Mouse (Mus musculus) right cerebral cortex, adult 2 months (tissue): Measurements from ENCODE around the gene Dbx2.

Experiments
- DNase-seq, 2 experiments: peaks; one replicate each; pipeline ENCODE4 v3.0.0; 2021 to 2022; ENCODE audit warnings: low spot score in 2 of 2

The Dbx2 gene

DNA sequence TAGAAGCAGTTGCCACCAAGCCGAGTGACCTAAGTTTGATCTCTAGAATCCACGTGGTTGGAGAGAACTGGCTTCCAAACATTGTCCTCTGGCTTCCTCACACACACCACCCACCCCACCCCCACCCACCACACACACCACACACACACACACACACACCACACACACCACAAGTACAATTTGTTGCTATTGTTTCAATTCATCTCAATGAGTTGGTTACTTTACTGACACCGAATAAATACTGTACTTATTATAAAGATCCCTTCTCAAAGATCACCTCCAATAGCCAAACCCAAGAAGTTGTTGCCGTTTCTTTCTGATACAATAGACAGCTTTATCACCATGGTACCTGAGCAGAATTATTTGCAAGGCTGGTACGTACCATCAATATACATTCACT, at the start of gene Dbx2:
Gene Dbx2, minus strand, starts transcription at position 101 of the 400 bp plus-strand sequence.
- no peak for DNase-seq

DNA sequence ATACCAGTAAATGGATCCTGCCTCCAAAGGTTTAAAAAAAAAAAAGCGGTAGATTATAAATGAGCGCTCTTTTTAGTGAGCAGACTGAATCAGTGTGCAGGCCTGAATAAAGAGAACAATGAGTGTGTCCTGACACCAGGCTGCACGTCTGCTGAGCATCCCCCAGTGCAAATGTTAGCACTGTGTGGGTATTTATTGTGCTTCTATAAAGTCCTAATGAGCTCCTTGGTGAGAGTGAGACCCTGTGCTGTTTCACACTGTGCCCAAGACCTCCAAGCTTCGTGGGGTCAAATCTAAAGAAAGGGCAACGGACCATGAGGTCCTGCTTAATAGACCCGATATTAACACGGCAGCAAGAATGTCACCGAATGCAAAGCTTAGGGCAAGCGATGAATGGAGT, 46.4 kb upstream of the Dbx2 start:
- no peak for DNase-seq

DNA sequence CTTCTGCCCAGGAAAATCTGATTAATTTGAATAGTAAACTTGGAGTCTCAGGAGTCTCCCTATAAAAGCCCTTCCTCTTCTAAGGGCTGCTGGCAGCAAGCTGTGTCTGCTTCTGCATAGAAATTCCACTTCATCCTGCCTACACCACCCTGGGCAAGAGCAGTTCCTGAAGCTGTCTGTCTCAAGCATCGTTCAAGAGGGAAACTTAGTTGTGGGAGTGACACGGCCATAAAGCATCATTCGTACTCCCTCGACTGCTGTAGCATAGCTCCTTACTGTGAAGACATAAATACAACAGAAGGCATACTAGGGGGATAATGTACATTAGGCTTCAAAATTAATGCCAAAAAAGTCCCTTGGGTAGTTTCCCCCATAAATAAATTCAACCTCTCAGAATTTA, 45.8 kb upstream of the Dbx2 start:
- DNase-seq = no peak

DNA sequence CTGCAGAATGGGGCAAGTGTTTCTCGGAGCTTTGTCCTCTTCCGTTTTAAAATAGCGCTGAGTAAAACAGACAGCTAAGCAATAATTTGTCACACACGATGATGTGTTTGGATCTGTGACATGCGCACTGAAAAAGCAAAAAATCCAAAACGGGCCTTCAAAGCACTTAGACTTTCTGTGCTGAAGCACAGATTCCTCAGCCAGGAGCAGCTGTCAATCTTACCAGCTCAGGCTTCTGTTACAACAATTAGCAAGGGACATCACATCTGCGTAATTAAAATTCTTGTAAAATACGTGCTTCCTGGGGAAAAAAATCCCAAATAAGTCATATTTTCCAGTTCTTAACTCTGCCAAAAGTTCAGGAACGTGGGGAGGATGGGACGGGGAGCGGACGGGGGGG, 43.6 kb upstream of the Dbx2 start:
- DNase-seq = no peak

DNA sequence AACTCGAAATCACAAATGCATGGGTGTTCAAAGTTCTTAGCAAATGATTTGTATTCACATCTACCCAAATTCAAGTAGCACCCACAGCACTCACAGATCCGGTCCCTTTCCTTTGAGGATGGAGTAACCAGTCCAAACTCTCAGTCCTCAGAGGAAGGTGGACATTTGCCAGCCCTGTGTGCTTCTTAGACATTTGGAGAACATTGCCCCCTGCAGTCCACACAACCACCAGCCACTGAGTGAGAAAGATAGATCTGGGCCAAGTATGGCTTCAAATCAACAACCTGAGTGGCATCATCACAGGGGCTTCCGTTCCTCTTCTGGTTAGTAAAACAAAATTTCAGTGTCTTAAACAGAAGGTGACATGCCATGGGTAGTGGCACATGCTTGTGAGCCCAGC, 38.0 kb upstream of the Dbx2 start:
- peak; percentile 22 to 51 for DNase-seq

DNA sequence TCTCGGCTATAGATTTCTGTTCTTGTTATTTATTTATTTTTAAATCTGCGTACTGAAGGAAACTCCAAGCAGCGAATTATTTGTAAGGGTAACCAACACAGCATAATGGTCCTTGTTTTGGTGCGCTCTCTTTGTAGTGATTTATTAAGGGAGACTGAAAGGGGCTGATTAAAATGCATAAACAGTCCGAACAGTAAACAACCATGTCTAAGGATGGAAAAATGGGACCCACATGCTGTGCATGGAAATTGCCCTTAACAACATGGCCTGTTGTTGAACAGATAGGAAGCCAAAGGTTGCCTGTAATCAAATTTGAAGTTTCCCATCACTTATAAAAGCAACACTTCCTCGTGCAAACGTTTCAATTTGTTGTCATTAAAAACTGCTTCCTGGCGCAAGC, 35.8 kb upstream of the Dbx2 start:
- DNase-seq = no peak

DNA sequence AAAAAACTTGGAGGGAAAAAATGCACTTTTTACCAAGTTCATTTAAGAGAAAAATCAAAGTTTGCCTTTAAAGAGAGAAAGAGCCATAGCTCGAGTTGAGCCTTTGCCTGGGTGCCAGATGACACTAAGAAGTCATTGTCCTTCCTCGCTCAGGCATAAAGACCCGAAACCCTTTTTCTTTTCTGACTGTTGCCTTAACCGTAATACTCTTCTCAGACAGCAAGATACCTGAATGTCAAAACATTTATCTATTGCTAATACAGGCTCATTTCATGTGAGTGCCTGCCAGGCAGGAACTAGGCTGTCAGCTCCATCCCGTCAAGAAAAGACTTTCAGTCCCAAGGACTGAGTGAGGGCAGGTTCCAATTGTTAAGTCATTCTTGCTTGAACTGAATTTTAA, 35.4 kb upstream of the Dbx2 start:
- DNase-seq = no peak

DNA sequence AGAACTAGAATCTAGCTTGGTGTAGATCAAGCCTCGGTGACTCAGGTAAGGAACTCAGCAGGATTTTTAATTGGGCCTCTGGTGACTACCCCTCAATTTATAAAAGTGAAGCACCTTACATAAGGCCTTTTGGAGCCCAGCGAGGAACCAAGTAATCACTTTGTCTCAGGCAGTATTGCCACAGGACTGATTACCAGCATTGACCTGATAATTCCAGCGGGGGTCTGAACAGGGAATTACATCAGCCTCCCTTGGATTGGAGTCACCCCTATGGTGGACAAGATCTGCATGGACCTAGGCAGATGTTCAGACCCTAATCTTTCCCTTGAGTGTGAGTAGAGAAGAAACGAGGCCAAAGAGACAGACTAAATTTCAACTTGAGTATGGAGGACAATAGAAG, 26.9 kb upstream of the Dbx2 start:
- no peak for DNase-seq

DNA sequence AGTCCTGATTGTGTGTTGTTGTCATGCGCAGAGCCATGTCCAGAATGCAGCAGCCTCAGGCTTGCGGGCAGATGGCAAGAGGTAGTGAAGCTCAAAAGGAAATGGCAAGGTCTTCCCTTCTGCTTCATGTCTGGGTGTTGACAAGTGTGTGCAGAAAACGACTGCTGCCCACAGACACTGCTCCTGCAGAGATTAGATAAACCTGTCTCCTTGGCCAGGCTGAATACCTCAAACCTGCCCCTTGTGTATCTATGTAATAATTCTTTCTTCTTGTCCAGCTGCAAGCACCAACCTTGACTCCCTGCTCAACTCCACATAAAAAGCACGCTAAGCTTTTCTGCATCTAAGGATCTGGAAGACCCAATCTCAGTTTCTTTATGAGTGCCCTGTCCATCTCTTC, 19.9 kb upstream of the Dbx2 start:
- no peak for DNase-seq

DNA sequence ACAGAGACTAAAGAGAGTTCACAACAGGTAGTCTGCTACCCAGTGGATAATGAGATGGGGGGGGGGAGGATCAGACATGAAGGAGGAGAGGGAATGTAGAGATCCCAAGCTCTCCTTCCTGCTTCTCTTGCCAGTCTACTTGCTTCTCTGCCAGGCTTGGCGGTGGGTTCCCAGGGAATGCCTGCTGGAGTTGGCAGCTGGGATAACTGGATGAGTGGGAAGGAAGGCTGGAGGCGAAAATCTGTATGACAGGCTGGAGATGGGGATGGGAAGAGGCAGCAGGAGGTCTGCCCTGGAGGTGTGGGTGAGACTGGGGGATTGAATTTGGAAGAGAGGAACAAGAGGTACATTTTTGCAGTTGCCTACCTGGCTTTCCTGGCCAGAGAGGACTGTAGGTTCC, 19.4 kb upstream of the Dbx2 start:
- peak in 1 of 2 experiments; percentile 35 for DNase-seq

DNA sequence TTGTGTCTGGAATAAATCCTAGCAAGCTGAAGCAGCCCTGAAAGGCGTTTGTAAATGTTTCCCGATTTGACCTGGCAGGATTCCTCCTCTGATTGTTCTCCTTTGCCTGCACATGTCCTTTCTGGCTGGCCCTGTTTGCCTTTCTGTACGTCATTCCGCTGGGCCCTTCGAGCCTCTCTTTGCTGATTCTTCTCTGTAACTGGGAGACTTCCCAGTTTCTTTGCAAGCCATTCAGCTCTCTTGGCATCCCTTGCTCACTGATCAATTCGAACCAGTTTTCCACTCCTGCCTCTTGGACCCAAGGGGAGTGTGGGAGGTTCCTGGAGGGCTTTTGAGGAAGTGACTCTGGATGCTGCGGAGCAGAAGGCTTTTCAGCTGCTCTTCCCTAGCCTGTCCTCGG, 11.4 kb upstream of the Dbx2 start:
- peak; percentile 45 to 53 for DNase-seq

DNA sequence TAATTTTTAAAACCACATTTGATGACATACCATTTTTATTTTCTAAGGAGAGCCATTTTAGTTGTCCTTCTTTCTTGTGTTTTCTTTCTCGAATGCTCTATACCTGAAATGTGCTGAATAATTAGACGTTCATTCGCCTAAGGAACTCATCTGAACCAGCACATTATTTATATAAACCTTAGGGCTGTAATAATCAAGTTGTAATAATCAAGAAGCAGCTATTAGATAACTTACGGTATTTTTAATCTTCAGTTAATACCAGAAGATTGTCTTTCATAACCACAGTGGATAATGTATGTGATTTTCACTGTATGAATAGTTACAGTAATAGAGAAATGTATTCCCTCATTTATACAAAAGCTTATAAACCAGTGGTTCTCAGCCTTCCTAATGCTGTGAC, 9.2 kb upstream of the Dbx2 start:
- no peak for DNase-seq

DNA sequence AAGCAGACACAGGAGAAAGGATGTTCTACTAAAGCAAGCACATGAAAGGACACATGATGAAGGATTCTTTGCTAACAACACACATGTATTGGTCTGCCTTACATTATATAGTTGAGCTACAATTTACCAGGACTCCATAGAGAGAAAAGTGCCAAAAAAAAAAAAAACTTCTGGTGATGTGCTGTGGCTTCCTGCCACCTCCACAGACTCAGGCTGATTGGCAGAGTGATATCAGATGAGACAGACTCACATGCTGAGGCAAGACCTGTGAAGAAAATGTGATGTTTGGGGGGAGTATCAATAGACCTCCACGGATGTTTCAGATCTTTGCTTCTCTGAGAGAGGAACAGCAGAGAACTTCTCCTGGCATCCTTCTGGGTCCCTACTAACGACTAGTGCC, 6.0 kb upstream of the Dbx2 start:
- no peak for DNase-seq

DNA sequence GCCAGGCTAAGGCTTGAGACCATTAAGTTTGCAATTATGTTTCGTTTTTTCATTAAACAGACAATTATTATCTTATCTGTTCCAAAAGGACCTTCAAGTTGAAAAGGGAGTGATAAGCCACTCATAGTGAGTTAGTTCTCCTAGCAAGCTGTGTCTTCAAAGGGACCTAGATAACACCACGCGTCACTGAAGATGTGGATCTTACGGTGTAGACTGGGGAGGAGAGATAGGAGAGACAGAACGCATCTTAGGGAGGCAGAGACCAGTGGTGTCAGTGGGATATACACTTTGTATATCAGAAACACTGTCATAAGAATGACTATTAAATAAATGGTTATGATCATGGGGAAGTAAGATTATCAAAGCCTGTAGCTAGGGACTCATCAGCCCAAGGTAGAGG, 4.6 kb upstream of the Dbx2 start:
- no peak for DNase-seq

DNA sequence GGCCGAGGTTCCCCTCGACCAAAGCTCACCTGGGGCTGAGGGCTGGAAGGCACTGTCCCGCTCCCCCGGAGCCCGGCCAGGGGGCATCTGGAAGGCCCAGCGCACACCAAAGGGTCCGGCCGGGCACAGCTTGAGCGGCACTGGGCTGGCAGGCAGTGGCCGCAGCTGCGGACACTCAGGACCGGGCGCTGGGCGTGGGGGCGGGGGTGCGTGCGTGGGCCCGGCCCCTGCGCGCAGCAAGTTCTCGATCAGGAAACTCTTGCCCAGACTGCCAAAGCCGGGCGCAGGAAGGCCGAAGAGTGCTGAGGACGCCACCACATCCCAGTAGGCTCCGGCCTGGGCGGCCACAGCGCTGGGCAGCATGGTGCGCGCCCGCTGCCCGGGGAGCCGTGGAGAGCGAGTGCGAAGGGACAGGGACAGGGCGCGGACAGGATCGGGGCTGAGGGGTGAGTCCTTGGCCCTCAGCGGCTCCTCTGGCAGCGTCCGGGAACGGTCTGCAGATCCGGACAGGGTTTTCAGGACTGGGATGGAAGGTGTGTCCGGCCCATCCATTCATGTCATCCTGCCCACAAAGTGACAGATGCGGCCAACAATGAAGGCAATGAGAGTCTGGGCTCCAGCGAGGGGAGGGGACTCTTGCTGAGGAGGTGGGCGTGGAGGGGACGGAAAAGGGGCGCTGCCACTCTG, 1.4 kb downstream of the Dbx2 start:
- DNase-seq = no peak

DNA sequence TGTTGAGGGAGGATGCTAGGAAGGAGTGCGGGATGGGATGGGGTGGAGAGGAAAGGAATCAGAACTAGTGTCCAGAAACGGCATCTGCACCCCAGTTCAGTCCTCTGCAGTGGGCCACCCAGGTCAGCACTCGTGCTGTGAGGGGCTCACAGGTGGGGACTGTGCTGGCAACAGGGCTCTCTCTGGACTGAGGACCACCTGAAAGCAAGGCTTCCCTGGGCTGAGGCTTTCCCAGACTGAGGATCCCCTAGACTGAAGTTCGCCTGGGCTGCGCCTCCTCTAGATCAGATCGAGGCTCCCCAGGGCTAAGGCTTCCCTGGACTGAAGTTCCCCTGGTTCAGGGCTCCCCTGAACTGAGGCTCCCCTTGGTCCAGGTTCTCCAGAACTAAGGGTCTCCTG, 1.9 kb downstream of the Dbx2 start:
- DNase-seq = no peak

DNA sequence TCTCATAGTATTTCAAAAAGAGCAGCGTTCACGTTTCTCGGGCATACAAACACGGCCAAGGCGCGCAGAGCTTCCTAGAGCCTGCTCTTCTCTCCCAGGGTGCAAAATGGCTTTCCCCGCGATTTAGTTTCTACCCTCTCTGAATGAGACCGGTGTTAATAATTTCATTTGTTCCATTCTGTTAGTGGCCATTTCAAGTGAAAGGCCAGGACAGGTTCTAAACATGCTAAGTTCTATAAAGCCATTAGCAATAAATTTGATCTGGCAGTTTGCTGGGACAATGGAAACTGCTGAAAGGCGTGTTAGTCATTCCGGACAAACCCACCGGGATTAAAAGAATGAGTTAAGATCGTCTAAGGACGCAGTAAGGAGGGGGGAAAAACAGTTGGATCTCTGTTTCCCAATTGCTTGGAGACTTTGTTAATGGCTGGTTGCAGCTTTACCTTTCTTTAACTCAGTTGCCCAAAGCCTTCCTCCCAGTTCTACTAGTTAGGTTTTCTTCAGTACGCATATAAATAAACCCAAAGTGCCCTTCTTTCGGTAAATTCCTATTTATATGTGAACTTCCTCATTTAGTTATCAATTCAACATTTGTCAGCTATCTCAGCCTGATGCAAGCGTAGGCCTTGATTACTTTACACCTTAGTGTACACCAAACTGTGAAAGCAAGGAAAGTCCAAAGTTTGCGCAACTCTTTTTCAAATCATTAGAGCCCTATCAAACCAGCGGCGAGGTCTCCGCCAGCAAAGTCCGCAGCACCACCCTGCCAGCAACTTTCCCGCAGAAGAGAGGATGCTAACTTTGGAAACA, 2.7 kb downstream of the Dbx2 start:
- no peak for DNase-seq

DNA sequence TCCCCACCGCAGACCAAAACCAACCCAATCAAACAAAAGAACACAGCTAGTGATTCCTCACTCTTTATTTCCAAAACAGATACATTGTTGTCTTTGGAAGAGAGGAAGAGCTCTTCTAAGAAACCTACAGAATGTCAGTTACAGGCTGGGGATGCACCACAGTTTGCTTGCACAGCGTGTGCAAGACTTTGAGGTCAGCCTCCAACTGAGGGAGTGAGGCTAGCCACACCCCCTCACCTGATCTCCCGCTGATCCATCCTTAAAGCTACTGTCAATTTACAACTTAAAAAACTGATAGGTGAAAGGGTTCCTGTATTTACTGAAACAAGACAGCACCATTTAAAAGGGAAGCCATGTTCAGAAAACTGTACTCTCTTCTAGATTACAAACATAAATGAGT, 3.9 kb downstream of the Dbx2 start:
- no peak for DNase-seq

DNA sequence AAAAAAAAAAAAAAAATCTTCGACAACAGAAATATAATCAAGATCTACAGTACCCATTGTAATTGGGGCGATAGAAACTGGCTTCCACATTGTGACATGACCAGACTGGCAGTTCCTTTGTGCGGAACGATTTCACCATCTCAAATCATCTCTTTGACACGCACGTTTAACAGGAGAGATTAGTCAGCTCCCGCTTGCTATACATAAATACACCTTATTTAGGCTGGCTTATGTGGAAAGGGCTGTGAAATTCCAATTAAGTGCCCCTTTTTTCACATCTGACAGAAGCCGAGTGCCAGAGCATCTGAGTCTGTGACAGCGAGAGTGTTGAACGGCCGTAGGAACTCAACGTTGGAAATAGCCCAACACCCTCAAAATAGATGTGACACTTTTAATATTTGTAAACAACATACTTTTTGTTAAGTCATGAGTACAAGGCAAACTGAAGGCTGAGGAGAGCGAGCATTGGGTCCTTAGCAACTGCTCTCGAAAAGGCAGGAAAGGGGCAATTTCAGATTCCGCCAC, 12.2 kb downstream of the Dbx2 start:
- DNase-seq = no peak

DNA sequence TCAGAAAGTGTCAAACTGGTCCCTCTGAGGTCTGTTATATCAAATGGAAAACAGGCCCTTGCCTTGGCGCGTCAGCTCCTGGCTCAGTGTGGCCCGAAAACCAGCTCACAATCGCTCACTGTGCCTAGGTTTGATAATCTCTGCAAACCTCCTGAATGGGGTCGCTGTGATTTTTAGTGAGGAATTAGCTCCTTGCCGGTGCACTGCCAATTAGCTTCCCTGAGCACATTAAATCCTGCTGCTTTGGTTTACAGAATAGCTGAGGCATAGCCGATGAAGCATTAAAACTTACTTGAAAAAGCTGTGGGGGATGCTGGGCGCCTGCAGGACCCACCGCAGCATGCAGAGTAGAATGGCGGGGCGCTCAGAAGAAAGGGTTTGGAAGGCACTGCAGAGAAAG, 15.4 kb downstream of the Dbx2 start:
- no peak for DNase-seq

DNA sequence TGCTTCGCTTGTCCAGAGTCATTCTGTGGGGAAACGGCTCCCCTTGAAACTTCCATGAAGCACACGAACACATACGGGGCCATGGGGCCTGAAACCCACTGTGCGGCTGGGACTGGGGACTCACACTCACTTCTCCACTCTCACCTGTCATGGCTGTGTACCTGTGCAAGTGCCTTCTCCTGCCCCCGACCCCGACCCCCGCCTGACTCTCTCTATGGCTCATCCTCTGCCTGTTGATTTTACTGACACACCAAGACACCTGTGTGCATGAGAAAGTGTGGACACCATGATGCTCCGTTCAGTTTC, 16.0 kb downstream of the Dbx2 start:
- no peak for DNase-seq

DNA sequence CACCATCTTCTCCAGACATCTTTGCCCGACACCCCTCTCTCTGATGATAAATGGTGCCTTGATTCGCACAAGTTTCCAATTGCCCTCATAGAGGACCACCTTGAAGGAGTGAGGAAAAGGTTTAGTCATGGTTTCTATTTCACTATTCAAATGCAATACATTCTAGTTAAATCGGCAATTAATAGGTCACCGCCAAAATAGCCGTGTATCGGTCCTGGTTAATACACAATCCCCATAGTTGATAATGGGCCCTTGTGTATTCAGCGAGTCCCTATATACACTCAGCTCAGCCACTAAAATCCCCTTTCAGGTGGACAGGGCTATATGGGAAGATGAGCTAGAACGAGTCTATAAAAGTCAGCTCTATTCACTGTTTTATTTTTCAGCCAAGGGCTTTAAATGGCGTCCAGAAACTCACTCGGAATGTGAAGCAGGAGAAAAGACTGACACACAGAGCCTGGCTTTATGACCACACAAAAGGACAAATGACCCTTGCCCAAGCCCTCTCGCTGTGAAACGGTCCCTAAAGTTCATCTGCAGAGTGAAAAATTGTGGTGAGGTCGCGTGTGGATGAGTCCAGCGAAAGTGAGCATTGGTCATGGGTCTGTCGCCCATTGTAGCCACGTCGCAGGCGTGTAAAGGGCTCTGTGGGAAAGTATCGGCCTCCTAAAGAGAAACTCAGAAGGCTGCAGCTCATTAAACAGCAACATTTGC, 16.5 kb downstream of the Dbx2 start:
- DNase-seq = no peak

DNA sequence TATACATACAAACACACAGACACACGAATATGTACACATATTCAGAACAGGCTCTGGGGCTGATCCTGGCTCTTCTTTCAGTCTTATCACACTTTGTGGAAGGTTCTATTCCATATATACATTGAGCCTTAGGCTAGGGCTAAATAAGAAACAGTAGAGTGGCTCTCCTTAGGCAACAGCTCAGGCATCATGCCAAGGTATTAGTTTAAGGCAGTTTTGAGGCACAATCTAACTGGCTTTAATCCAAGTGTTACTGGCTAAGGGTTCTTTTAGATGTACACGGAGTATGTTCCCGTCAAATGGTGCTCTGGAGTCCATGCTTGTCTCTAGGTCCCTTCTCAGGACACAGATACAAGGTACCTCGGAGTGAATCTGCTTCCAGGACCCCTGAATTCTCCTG, 31.4 kb downstream of the Dbx2 start:
- no peak for DNase-seq
